Mouse (Mus musculus) ES-Bruce4 (cell line): ENCODE results near the gene Zfyve9. TPM values are rescaled to one million over a fixed set of nuclear protein-coding genes. Genes with fewer than 3 reads are reported as not detected.
A peak's percentile ranks its signal among the peaks of the same experiment; 100 is the strongest.

ENCODE experiments used
- H3K27ac ChIP-seq: 2 replicates; pipeline ENCODE4 v1.5.1; 2012; ENCODE audit warnings: low read length, inconsistent platforms; ENCODE audit not compliant: insufficient read depth
- H3K27me3 ChIP-seq: 2 replicates; pipeline ENCODE4 v1.6.1; 2012; ENCODE audit warnings: mild to moderate bottlenecking, low read length, inconsistent platforms; ENCODE audit not compliant: control insufficient read depth, poor library complexity, insufficient read depth, severe bottlenecking
- H3K36me3 ChIP-seq: 2 replicates; pipeline ENCODE4 v1.6.1; 2012; ENCODE audit warnings: inconsistent platforms, mild to moderate bottlenecking, low read length, moderate library complexity; ENCODE audit not compliant: control insufficient read depth, poor library complexity, insufficient read depth, severe bottlenecking
- H3K4me1 ChIP-seq: one replicate; pipeline ENCODE4 v1.8.1; 2011; ENCODE audit warnings: low read length; ENCODE audit not compliant: control insufficient read depth, insufficient read depth
- H3K4me3 ChIP-seq: 2 replicates; pipeline ENCODE4 v1.5.1; 2011; ENCODE audit warnings: low read depth, mild to moderate bottlenecking, low read length
- H3K9ac ChIP-seq: 2 replicates; pipeline ENCODE4 v1.6.1; 2012; ENCODE audit warnings: low read depth, mild to moderate bottlenecking, inconsistent platforms; ENCODE audit not compliant: poor library complexity, severe bottlenecking
- H3K9me3 ChIP-seq: replicated peaks from 2 replicates; pipeline ENCODE4 v1.6.1; 2012; ENCODE audit warnings: mild to moderate bottlenecking, low read length, inconsistent platforms; ENCODE audit not compliant: control insufficient read depth, poor library complexity, insufficient read depth, severe bottlenecking
- CTCF ChIP-seq: IDR thresholded peaks from one replicate; pipeline ENCODE4 v1.8.1; 2011; ENCODE audit warnings: low read depth, low read length
- EP300 ChIP-seq: IDR thresholded peaks from 2 replicates; pipeline ENCODE4 v1.6.1; 2011; ENCODE audit warnings: low read depth, low read length; ENCODE audit not compliant: insufficient read depth
- POLR2A ChIP-seq: IDR thresholded peaks from one replicate; pipeline ENCODE4 v1.8.1; 2011; ENCODE audit warnings: low read length; ENCODE audit not compliant: insufficient read depth
- polyA plus RNA-seq: library from polyadenylated mRNA; stranded (reverse); fragments of >200 nt; gene quantifications from 2 replicates; pipeline ENCODE4 v1.2.4, GENCODE M21; 2011; ENCODE audit warnings: low read depth; ENCODE audit not compliant: missing spikeins, insufficient read depth, insufficient read length

Gene Zfyve9
- polyA plus RNA-seq, 1 experiment, result 17.7 TPM

DNA sequence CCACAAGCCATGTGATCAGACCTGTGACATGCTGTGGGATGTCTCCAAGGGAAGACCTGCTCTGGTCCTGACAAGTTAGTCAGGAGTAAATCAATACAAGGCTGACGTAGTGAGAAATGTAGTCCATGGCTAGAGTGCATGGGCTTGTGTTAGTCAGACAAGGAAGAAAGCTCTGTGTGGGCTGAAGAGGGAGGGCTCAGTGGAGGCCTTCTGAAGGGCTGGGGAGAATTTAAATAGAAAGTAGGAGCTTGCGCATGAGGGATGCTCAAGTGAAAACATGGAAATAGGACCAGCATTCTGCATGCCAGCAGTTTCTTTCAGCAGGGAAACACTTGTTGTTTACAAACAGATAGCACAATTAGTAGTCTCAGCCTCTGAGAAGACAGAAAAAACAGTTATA, 22.9 kb upstream of the Zfyve9 start:
- no peaks in the 10 kb centered on the region for H3K9me3 ChIP-seq
- H3K36me3 ChIP-seq, result no peaks in the 10 kb centered on the region
- H3K27ac ChIP-seq, result no peak overlapping the region
- H3K4me3 ChIP-seq, result no peak overlapping the region
- no peak overlapping the region for H3K9ac ChIP-seq
- H3K27me3 ChIP-seq, result no peaks in the 10 kb centered on the region
- H3K4me1 ChIP-seq, result no peaks in the 10 kb centered on the region
- TF ChIP-seq EP300 (no peak), CTCF (no peak), POLR2A (no peak)

- Histone ChIP-seq H3K4me1 (no peaks in the 10 kb centered on the region), H3K27me3 (no peaks in the 10 kb centered on the region), H3K9me3 (no peaks in the 10 kb centered on the region), H3K27ac (no peak overlapping the region), H3K9ac (no peak overlapping the region), H3K36me3 (no peaks in the 10 kb centered on the region), H3K4me3 (no peak overlapping the region)
- peak; percentile 61 for TF ChIP-seq CTCF
- no peak for TF ChIP-seq EP300
These were observed 17.7 kb upstream of the Zfyve9 start for GRCm38 (mm10) chr4:108798083-108798830.

- Histone ChIP-seq H3K4me3 (no peak overlapping the region), H3K9ac (no peak overlapping the region), H3K4me1 (no peaks in the 10 kb centered on the region), H3K27me3 (no peaks in the 10 kb centered on the region), H3K9me3 (no peaks in the 10 kb centered on the region), H3K27ac (no peak overlapping the region), H3K36me3 (no peaks in the 10 kb centered on the region)
- no peak for TF ChIP-seq CTCF
- no peak for TF ChIP-seq EP300
- no peak for TF ChIP-seq POLR2A
These were observed 16.1 kb upstream of the Zfyve9 start for GRCm38 (mm10) chr4:108796701-108797100.

DNA sequence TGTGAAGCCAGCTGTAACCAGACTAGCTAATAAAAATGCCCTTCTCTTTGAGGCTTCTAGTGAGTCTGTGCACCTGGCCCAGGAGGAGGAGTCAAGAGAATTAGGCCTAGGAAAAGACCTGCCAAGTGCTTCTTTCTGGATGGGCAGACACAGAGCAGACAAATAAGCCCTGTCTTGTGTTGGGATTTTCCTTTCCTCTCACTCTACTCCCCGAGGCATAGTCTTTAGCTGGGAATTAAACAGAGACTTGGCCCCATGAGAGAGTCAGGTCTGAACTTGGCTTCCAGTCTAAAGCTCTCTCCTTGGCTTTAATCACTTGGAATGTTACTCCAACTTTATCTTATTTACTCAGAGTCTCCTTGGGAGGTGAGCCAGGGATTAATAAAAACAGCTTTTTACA, 13.3 kb upstream of the Zfyve9 start:
- H3K4me1 ChIP-seq, result no peaks in the 10 kb centered on the region
- H3K4me3 ChIP-seq, result no peak overlapping the region
- H3K36me3 ChIP-seq, result no peaks in the 10 kb centered on the region
- H3K27me3 ChIP-seq, result no peaks in the 10 kb centered on the region
- H3K9ac ChIP-seq, result no peak overlapping the region
- H3K27ac ChIP-seq, result no peak overlapping the region
- H3K9me3 ChIP-seq, result no peaks in the 10 kb centered on the region
- TF ChIP-seq POLR2A (no peak), CTCF (no peak), EP300 (no peak)

- TF ChIP-seq CTCF (no peak), EP300 (no peak), POLR2A (no peak)
- Histone ChIP-seq H3K36me3 (no peaks in the 10 kb centered on the region), H3K4me3 (no peak overlapping the region), H3K9ac (no peak overlapping the region), H3K27me3 (no peaks in the 10 kb centered on the region), H3K4me1 (no peaks in the 10 kb centered on the region), H3K9me3 (no peaks in the 10 kb centered on the region), H3K27ac (no peak overlapping the region)
These were observed 9.9 kb upstream of the Zfyve9 start for GRCm38 (mm10) chr4:108790507-108790906.

- Histone ChIP-seq H3K9ac (no peak overlapping the region), H3K27ac (no peak overlapping the region), H3K27me3 (no peaks in the 10 kb centered on the region), H3K4me1 (no peaks in the 10 kb centered on the region), H3K36me3 (no peaks in the 10 kb centered on the region), H3K4me3 (no peak overlapping the region), H3K9me3 (no peaks in the 10 kb centered on the region)
- TF ChIP-seq CTCF, result no peak
- no peak for TF ChIP-seq POLR2A
- TF ChIP-seq EP300, result no peak
These were observed 8.8 kb upstream of the Zfyve9 start for GRCm38 (mm10) chr4:108789258-108789936.
